Comparison of ENCODE assay signal across 8 mouse cellular contexts in the genomic region with DNA sequence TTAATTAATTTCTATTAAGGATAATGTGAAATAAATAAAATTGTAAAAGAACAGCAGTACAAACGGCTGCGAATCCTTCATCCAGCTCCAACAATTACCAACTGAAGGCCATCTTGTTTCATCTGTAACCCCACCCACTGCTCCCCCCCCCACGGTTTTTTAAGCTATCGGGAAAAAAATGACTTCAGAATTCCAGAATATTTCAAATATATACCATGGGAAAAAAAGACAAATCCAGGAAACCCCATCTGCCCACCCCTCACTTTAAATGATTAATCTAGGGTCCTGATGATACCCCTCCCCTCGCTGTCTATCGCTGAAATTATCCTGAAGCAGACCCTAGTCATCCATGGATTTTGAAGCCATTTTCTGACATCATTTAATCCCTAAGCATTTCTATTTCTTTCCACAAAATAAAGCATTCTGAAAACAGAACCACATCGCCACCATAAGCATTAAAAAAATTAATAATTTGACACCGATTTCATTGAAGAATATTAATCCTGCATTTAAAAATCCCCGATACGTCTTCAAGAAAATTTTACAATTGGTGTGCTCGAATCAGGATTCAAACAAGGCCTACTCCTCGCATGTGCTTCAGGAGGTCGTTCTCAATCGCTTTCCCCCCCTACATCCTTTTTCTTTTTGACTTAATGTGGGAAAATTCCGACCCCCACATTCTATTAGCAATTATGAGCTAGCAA. TPM values are rescaled to one million over a fixed set of nuclear protein-coding genes. Genes with fewer than 3 reads are reported as not detected.
DNase-seq lines count a peak whose midpoint lies in the region; TF ChIP-seq lines count a peak whose summit lies in the region.

No protein-coding gene starts in this region.

- DNase-seq in lung, adult 2 months = no peak
- DNase-seq in lung, postnatal 4 days = no peak
- DNase-seq in brain, embryonic 14.5 days (ENCODE audit: low read depth) = peak; percentile 67
- DNase-seq in induced T-regulatory cell, adult 2 months (ENCODE audit: low read depth) = peak; percentile 35
- peak; percentile 13 for DNase-seq in neural tube, embryonic 10.5 days (ENCODE audit: extremely low spot score, low spot score)
- DNase-seq in left cerebral cortex, adult 18-20 months (ENCODE audit: low spot score in 2 of 2) = no peak
- no peak for DNase-seq in lung, postnatal 36 days
- no peak for DNase-seq in adrenal gland, postnatal 25 days

- peak overlapping the region; percentile 34 for H3K4me3 ChIP-seq in lung, adult 2 months (replicated peaks; ENCODE audit: extremely low read depth, low read depth, low read length)

- WGBS in lung, adult 2 months = 30% methylated on average over 15 of the region's 15 CpGs

- H3K4me1 ChIP-seq in lung, adult 2 months (ENCODE audit: control insufficient read depth, insufficient read depth, low read length) = no peaks in the 10 kb centered on the region

- no peak for TF ChIP-seq CTCF in lung, adult 2 months (IDR thresholded peaks at IDR 0.05; ENCODE audit: insufficient read depth, low read length)
- TF ChIP-seq CTCF in brain, embryonic 14.5 days (IDR thresholded peaks at IDR 0.05; ENCODE audit: borderline replicate concordance, extremely low read depth, insufficient read depth, insufficient read length) = no peak

- no peak for TF ChIP-seq POLR2A in lung, adult 2 months (IDR thresholded peaks at IDR 0.05; ENCODE audit: borderline replicate concordance, extremely low read depth, low read depth, low read length)
- no peak for TF ChIP-seq POLR2A in brain, embryonic 14.5 days (IDR thresholded peaks at IDR 0.05; ENCODE audit: borderline replicate concordance, extremely low read depth, insufficient read depth, insufficient read length, poor library complexity, severe bottlenecking)

RNA-seq across cellular contexts. Expression of a gene that starts 3.3 kb away (rescaled TPM):
- 24.2 and 43.0 TPM in 2 replicates for polyA plus RNA-seq in lung, adult 2 months (2012; rRNA removed)
- polyA plus RNA-seq in brain, embryonic 14.5 days (2012; rRNA removed) = 369 and 380 TPM in 2 replicates
- 100 to 1,000 TPM; 320 to 331 TPM for total RNA-seq in left cerebral cortex, adult 18-20 months (2021)
- total RNA-seq in adrenal gland, postnatal 25 days (2021) = 257 and 345 TPM in 2 replicates

RNA-seq across cellular contexts. Expression of a gene that starts 32.5 kb away (rescaled TPM):
- polyA plus RNA-seq in lung, adult 2 months (2012; rRNA removed) = 1.0 and 2.2 TPM in 2 replicates
- polyA plus RNA-seq in brain, embryonic 14.5 days (2012; rRNA removed) = 10.9 and 11.8 TPM in 2 replicates
- total RNA-seq in left cerebral cortex, adult 18-20 months (2021) = 10 to 100 TPM; 15.1 to 16.0 TPM
- 8.2 and 10.1 TPM in 2 replicates for total RNA-seq in adrenal gland, postnatal 25 days (2021)

RNA-seq across cellular contexts. Expression of a gene that starts 39.7 kb away (rescaled TPM):
- not detected in 2 replicates for polyA plus RNA-seq in lung, adult 2 months (2012; rRNA removed)
- 0.04 and 0.05 TPM in 2 replicates for polyA plus RNA-seq in brain, embryonic 14.5 days (2012; rRNA removed)
- total RNA-seq in left cerebral cortex, adult 18-20 months (2021) = not detected
- total RNA-seq in adrenal gland, postnatal 25 days (2021) = not detected in 2 replicates

Comparison
In these comparisons a context has a peak if more than half of its experiments do, and no peak if none do; other contexts are left out.
1. DNase-seq: peak in brain, embryonic 14.5 days (single experiment), induced T-regulatory cell, adult 2 months (single experiment) and neural tube, embryonic 10.5 days (single experiment); none in lung, adult 2 months (single experiment), lung, postnatal 4 days (0 of 2), left cerebral cortex, adult 18-20 months (0 of 2), lung, postnatal 36 days (single experiment) and adrenal gland, postnatal 25 days (single experiment).